Mouse (Mus musculus) kidney, adult 18-20 months (tissue): ENCODE results near the gene Zcchc14.
A peak's percentile ranks its signal among the peaks of the same experiment; 100 is the strongest.

Source experiments
- DNase-seq: peaks from one replicate; pipeline ENCODE4 v3.0.0; 2021

Gene Zcchc14

DNA sequence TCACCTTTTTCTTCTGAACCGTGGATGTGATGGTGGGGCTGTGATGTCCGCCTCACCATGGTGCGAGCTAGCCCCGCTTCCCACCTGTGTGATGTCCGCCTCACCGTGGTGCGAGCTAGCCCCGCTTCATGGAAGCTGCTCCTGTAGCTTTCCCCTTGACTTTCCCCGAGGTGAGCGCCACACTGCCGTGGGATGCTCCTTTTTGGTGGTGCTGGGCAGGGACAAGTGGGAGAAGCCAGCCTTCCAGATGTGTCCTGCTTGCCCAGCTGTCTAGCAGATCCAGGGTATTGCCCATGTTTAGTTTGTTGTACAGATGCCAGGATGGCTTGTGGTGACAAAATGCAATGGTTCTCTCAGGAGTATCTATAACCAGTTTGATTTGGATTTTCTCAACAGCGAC lies 10.4 kb upstream of the Zcchc14 start:
- DNase-seq: no peak

DNA sequence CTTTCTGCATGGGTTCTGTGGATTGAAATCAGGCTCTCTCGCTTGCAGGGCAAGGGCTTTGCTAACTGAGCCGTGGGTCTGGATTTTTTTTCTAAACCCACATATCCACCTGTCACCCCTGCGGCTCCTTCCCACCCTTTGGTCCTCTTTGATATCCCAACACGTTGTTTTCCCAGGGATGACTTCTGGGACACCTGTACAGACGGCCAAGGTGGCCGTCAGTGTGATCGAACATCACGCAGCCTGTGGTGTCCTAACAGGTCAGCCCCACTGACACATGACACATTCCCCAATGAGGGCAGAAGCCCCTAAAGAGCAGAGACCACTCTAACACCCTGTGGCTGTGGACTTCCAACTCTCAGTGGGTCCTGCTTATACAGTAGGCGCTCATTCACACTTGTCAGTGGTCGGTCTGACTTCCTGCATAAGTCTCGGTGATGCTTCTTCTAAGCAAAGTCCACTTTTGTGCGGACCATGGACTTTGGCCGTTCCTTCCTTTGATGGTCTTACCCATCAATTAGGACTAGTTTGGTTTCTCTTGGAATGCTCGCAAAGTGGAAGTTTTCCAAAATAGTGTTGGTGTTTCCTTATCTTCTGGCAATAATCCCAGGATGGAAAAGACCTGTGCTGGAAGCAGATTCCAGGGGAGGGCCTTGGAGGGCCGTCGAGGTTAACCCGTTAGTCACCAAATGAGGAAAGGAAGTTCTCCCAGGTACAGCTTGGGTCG lies 9.1 kb upstream of the Zcchc14 start:
- DNase-seq: peak; percentile 54

DNA sequence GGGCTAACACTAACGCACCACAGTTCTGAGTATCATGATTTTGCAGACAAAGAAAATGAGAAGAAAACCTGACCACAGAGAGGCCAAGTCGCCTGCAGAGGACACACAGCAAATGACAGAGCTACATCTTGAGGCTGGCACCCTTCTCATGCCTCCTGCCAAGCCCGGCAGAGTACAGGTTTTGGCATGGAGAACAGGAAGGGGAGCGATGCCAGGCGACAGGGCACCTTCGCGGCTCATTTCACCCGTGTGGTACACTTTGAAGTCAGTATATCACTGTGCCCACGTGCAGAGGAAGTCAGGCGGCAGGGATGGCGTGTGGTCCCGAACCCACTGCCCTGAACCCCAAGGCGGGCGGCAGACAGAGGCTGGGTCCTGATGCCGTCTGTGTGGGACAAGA lies 7.9 kb upstream of the Zcchc14 start:
- DNase-seq: peak; percentile 71

DNA sequence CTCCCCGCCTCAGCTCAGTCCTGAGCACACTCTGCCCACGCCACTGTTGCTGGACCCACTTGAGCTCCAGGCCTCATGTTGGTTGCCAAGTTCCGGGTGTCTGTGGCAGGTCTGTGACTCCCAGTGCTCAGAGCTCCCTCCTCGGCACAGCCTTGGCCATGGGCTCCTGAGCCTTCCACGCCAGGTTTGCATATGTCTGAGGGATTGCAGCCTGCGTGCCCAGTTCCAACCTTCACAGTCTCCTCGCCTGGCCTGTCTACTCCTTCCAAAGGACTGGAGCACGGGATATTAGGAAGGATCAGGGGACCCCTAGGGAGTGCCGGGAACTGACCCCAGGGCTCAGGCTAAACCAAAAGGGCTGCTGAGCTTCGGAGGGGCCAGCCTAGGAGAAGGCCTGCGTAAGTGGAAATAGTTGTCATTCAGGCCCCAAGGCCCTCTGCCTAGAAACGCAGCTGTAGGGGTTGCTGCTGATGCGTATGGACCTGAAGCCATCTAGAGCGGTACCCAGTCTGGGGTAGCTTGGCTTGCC lies 2.3 kb upstream of the Zcchc14 start:
- no peak for DNase-seq

DNA sequence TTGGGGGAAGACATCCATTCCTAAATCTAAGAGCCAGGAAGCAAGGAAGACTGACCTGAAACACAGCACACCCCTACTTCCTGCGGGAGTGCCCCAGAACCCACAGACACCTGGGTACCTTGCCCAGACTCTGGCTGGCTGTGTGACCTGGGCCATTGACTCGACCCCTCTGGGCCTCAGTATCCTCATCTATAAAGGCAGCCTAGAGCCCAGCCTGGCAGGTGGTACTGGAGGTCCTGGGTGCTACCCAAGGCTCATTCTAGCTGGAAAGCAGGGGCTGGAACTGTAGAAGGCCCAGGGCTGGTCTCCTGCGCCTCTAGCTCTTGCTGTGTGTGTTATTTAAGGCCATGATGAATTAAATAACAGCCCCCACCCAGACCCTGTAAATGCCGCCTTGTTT lies 1.4 kb upstream of the Zcchc14 start:
- no peak for DNase-seq

DNA sequence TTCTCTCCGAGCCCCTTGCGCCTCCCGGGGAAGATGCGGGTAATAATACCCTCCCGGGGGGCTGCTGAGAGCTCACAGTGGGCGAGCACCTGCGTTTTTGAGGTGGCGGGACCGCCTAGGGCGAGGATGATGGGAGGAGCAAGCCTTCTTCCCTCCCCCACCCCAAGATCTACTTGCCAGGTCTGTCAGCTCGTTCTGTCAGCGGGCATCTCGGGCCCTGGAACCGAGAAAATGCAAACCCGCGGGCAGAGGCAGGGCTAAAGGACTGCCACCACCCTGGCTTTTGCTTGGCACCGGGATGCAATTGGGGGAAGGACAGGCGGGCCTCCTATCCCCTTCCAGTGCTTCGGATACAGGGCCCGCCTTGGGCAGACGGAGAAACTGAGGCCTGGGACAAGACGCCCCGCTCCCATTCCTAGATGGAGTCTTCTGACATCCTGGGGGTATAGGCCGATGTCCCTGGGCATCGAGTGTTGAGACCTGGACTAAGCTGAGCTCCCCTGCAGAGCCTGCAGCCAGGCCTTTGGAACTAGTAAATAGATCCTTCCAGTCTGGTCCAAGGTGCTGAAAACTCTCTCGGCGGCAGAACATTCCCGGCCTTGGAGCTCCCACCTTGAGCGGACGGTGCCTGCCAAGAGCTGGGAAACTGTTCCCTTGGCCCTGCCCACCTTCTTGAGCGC lies 779 bp upstream of the Zcchc14 start:
- no peak for DNase-seq

DNA sequence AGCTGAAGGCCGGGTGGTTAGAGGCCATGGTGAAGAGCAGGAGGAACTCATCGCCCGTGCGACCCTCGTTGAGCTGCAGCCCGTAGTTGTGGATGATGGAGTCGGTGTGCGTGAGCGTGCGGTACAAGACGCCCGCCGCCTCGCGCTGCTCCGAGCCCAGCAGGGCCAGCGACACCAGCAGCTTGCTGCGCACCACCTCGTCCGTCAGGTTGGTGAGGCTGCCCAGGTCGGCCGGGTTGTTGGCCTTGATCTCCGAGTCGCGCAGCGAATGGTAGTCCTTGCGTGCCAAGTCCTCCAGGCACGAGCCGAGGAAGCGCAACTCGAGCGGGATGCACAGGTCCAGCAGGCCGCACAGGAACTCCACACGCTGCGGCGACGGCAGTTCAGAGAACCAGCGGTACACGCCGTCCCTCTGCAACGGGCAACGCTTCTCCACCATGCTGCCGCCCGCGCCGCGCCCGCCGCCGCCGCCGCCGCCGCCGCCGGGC lies 783 bp downstream of the Zcchc14 start:
- peak; percentile 68 for DNase-seq

DNA sequence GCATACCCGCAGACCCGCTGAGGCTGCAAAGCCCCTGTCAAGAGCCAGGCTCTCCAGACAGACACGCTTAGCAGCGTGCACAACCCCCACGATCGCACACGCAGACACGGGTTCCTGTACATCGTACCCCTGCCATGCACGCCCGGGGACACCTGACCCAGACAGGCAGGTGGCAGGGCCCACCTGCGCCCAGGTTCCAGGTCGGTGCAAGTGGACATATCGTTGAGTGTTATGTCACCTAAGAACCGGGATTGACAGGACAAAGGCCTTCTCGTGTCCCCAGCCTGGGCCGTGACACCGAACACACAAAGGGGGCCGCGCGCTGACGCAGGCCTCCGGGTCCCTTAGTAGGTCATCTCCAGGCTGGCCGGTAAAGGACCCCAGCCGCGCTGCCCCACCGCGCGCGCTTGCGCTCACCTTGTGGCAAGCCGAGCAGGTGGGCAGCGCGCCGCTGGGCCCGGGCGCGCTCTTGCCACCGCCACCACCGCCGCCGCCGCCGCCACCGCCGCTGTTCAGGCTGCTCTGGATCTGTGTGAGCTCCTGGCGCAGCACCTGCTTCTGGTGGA lies 1.3 kb downstream of the Zcchc14 start:
- DNase-seq: no peak

DNA sequence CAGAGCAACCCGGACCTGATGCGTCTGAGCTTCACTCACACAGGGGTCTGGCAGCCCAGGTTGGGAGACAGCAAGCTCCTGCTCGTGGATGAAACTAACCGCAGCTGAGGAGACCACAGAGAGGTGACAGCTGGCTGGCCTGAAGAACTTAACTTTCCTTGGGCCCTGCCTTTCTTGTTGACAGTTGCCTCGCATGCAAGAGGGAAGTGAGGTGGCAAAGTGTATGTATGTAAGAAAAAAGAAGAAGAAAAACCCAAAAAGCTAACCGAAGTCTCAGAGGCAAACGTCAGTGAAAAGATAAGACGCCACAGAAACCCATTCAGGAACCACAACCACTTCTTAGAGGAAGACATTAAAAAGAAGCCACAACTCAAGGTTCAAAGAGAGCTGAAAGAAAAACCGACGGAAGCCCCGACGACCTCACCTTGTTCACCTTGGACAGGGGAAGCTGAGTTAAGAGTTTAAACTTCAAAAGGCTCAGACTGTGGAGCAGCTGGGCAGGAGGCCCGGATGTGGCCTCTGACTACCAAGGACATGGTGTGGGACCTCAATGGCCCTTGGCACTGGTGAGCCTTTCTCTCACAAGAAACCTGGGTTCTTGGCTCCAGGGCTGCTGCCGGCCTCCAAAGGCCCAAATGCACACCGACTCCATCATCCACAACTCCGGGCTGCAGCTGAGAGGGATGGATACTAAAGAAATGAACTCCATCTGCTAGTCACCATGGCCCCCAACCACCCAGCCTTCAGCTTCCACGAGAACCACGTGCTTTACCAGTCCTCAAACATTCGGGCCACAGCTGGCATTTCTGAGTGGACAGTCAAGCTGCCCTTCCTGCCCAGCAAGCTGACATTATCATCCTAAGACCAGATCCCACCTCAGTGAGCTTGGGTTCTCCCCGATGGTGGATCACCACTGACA lies 2.1 kb downstream of the Zcchc14 start:
- DNase-seq: peak; percentile 57

DNA sequence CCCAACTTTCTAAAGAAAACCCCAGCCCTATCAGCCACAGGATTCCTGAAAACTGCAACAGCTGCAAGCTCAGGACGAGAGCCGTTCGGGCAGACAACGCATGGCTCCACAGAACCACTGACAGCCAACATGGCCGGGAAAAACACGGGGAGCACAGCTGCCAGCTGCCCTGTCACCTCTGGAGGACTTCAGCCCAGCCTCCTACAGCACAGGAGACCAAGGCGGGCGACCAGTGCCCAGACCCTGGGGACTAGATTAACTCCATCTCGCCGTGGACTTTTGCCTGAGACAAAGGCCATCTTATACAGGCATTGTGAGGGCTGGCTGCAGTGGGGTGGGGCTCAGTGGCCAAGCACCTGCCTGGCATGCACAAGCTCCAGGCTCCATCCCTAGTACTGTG lies 2.8 kb downstream of the Zcchc14 start:
- DNase-seq: peak; percentile 54

DNA sequence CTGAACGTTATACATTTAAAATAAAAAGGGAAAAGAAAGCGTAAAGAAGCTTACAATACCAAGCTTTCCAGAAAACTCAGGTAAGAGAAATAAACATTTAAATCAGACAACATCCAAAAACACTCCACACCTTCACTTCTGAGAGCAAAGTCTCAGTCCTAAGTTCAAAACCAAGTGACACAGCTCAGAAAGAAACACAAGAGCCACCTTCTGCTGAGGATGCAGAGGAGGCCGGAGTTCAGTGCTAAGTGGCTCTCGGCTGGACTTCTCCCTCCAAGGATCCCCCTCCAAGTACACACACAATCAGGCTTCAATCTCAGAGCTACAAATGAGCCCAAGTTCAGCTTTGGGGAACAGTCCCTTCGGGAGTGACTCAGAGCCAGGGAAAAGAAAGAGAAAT lies 3.3 kb downstream of the Zcchc14 start:
- no peak for DNase-seq

DNA sequence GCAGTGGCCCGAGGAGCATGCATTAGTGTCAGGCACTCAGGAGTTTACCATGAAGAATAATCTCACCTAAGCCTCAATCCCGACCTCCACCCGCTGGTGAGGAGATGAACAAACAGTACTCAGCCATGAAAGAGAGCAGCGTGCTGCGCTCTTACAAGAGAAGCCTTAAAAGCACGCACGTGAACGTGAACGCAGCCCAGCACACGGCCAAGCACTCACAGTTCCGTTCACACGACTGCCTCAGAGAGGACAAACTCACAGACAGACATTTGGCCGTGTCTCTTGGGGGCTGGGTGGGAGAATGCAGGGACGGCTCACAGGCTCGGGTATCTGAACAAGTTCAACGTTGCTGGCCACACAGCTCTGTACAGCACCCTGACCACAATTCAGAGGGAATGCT lies 4.2 kb downstream of the Zcchc14 start:
- peak; percentile 49 for DNase-seq

DNA sequence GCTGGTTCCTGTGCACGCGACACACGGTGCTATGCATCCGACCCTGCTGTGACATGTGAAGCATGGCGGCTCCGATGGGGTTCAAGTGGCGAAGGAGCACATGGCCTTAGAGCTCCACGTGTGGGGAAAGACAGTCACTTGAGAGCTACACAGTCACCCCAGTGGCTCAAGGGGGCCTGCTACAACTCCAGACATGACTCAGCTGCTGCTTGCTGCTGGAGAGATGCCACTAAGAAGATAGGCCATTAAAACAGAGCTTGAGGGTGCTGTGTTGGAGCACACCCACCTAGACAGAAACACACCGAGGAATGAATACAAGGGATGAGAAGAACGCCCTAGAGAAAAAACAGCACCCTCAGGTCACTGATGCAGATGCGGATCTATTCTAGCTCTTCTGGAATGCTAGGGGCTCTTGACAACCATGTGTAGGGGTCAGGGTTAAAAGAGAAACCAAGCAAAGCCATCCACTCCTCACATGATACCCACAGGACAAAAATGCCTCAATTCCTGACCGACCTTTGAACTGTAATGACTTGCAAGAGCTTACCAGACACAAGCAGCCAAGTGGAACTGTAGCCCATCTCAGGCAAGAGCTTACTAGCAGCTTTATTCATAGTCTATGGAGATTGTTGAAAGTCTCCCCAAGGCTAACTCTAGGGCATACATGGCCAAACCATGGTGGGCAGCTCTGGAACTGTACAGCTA lies 5.0 kb downstream of the Zcchc14 start:
- DNase-seq: peak; percentile 65

DNA sequence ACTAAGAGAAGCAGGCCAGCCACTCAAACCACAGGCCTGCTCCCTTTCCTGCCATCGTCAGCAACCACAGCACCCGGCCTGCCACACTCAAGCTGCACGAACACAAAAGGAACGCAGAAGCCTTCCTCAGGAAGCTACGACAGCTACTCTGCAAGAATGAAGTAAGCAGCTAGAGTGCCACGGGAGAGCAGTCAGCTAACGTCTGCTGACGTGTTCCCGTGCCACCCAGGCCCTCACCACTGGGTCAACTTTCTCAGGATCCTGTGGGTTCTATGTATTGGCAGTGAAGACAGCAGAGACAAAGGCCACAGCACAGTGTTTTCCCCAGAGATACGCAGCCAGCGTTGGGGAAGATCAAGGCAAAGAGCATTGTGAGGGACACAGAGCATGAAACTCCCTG lies 9.3 kb downstream of the Zcchc14 start:
- DNase-seq: no peak

DNA sequence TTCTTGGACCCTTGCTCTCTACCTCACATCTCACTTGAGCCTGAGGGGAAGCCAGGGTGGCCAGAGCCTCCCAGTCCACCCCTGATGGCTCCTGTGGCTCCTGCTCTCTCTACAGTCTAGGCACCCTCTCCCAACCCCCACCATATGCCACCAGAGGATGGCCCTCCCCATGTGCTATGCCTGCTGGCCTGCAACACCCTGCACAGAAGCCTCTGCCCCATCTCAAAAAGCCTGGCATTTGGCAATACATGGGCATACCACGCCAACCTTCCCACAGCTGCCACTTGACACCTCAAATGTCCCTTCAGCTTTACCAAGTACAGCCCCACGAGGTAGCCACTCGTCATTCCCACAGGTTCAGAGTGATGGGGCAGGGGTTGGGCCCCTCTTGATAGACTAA lies 9.9 kb downstream of the Zcchc14 start:
- no peak for DNase-seq

DNA sequence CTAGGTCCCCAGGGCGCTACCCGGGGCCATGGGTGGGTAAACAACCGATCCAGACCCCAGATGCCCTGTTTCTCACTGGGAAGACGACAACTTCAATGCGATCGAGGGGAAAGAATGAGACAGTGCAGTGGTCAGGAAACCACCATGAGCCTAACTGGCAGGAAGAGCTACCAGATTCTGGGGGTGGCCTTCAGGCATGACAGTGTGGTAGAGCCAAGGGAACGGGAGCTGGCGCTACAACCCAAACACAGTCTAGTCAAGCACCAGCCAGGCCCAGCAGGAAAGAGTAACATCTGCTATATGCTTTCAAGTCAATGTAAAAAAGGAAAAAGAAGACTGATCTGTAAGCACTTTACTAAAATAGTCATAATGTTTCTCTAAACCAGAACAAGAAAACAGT lies 16.5 kb downstream of the Zcchc14 start:
- no peak for DNase-seq

DNA sequence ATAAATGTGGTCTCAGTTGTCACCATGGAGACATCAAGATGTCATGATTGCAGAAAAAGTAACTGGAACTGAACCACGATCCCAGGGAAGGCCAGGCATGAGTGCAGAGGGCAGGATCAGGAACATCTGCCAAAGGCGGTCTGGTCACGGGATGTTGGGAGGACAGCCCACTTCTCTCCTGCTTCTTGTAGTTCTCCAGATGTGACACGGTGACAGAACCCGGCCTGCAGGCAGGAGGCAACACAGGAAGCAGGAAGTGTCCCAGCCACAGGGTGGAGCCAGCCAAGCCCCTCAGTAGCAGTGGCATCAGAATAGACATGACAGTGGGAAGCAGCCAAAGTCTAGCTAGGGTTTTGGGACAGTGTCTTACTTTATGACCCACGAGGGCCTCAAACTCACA lies 17.2 kb downstream of the Zcchc14 start:
- DNase-seq: peak; percentile 65

DNA sequence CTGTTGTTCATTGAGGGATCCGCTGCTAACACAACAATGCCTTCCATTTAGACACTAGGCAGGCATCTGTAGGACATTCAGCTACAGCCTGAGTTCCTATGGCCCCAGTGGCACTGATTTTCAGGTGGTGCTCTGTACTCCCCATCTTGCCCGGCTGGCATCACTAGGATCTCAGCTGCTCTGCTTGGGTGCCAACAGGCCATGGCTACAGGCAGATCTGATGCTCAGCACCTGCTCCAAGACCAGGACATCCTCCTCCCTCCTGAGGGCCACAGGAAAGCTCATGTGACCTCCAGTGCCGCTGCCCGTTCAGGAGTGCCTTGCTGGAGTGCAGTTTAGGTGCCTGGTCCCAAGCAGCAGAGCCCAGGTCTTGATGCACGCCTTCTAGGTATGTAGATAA lies 20.3 kb downstream of the Zcchc14 start:
- DNase-seq: no peak

DNA sequence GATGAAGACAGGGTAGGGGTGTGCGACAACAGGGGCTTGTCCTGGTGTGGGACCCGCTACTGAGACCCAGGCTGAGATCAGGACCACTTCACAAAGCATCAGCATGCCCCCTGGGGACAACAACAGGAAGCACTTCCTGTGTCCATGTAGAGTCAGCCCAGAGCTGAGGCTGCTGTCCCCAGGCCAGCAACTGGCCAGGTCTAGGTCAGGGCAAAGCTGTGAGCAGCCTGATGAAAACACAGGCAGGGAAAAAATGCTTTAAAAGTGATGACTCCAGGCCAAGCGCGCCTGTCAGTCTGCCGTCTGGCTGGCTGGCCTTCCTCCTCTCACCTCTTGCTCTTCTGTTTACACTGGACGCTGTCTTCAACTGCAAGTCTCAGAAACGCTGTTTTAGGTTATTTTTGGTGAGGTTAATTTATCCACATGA lies 21.0 kb downstream of the Zcchc14 start:
- DNase-seq: peak; percentile 53

DNA sequence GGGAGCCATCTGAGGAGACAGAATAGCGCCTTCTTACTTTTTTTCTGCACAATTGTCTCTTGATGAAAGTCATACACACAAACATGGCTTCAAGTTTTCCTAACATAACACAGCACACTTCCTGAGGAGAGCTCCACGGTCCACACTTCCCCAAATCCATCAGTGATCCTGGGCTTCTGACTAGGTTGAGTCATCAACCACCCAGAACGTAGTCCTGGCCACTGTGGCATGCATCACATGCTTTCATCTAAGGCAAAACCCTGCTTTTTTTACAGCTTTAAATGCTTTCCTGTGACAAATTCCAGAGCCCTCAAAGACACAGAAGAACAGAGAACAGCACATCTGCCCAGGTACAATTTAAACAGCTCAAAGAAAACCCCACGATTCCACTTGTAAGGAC lies 24.0 kb downstream of the Zcchc14 start:
- DNase-seq: no peak

DNA sequence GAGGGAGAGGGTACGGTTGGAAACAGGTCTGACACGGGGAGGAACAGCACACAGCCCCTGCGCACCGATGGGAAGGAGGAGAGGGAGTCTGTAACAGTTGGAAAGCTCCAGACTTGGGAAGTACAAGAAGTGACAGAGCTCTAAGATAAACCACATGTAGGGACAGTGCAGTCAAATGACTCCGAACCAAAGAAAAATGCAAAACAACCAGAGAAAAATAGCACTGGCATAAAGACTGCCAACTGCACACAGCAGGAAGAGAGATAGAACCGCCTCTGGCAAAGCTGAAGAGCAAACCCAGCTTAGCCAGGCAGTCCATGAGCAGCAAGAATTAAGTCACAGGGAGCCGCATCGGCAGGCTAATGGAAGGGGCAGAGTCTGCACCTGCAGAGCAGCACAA lies 29.7 kb downstream of the Zcchc14 start:
- no peak for DNase-seq

DNA sequence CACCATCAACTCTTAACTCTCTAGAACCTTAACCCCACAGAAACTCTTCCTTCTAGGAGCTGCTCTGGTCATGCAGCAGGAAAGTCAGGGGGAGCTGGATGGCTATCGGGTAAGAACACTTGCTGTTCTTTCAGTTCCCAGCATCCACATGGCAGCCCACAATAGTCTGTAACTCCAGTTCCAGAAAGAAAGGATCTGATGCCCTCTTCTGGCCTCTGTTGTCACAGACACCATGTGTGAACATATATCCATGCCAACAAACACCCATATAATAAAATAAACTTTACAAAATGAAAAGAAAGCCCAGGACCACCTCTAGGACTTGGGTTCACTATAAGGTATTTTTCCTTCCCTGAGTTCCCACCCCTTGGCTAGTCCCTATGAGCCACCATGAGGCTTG lies 30.8 kb downstream of the Zcchc14 start:
- DNase-seq: no peak
